Mouse (Mus musculus) forebrain, embryonic 13.5 days (tissue): ENCODE results near the gene Gm4858. TPM values are rescaled to one million over a fixed set of nuclear protein-coding genes. Genes with fewer than 3 reads are reported as not detected.
"Not testable (repeated sequence)": the region's sequence is repeated elsewhere in the genome, so short reads cannot be mapped to it uniquely, and the experiment has no call there.

Source experiments
- ATAC-seq: fragments of 200-750 bp; cut with Nextera tagmentation; 2 replicates; pipeline ENCODE4 v1.8.0; 2017
- H3K27ac ChIP-seq: fragments of 300-500 bp; sonication (generic); 2 replicates; pipeline ENCODE4 v1.5.1; 2015; ENCODE audit warnings: inconsistent platforms, mild to moderate bottlenecking, moderate library complexity
- H3K27me3 ChIP-seq: fragments of 300-500 bp; sonication (generic); 2 replicates; pipeline ENCODE4 v1.6.1; 2015; ENCODE audit warnings: mild to moderate bottlenecking, inconsistent platforms
- H3K36me3 ChIP-seq: fragments of 300-500 bp; sonication (generic); 2 replicates; pipeline ENCODE4 v1.6.1; 2015; ENCODE audit warnings: mild to moderate bottlenecking, inconsistent platforms; ENCODE audit not compliant: poor library complexity, severe bottlenecking
- H3K4me1 ChIP-seq: fragments of 300-500 bp; sonication (generic); 2 replicates; pipeline ENCODE4 v1.6.1; 2015; ENCODE audit warnings: inconsistent platforms
- H3K4me2 ChIP-seq: fragments of 300-500 bp; sonication (generic); 2 replicates; pipeline ENCODE4 v1.6.1; 2015; ENCODE audit warnings: inconsistent platforms, mild to moderate bottlenecking, moderate library complexity
- H3K4me3 ChIP-seq: fragments of 300-500 bp; sonication (generic); 2 replicates; pipeline ENCODE4 v1.5.1; 2015; ENCODE audit warnings: mild to moderate bottlenecking, inconsistent platforms
- H3K9ac ChIP-seq: fragments of 300-500 bp; sonication (generic); 2 replicates; pipeline ENCODE4 v1.6.1; 2015; ENCODE audit warnings: mild to moderate bottlenecking, inconsistent platforms
- H3K9me3 ChIP-seq: fragments of 300-500 bp; sonication (generic); replicated peaks from 2 replicates; pipeline ENCODE4 v1.6.1; 2016; ENCODE audit warnings: inconsistent platforms
- WGBS: fragments of 180-500 bp; shearing (Covaris S2); methylation state at CpG from one replicate; pipeline ENCODE4 v1.1.7; 2015; 5-methylcytosine and 5-hydroxymethylcytosine counted together
- polyA plus RNA-seq: library from polyadenylated mRNA; unstranded; fragments of >200 nt; fragmentation: Nextera tagmentation; extraction: Ambion mirVana; gene quantifications from 2 replicates; pipeline ENCODE4 v1.2.1, GENCODE M21; 2015

Gm4858 gene
- polyA plus RNA-seq, result not detected in 2 replicates

DNA sequence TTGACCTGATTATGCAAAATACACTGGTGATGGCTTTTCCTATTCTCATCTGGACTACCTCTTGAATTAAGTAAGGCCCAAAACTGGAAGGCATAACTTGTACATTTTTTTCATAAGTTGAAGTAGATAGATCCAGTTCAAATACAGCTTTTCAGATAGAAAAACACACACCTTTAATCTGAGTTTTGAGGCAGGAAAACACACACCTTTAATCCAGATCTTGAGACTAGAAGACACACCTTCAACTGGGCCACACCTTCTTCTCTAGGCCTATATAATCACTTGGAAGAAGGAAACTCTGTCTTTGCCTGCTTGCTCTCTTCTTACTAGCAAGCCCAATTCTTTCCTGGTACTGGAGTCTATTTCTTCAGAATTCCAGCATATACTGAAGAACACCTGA, at the start of gene Gm4858:
Gene Gm4858 (plus strand): TSS at position 301 of the 400 bp plus-strand sequence.
- not testable (repeated sequence) for ATAC-seq, H3K27me3 ChIP-seq, H3K4me2 ChIP-seq, H3K9me3 ChIP-seq, H3K27ac ChIP-seq, H3K9ac ChIP-seq, H3K36me3 ChIP-seq, H3K4me3 ChIP-seq, H3K4me1 ChIP-seq

DNA sequence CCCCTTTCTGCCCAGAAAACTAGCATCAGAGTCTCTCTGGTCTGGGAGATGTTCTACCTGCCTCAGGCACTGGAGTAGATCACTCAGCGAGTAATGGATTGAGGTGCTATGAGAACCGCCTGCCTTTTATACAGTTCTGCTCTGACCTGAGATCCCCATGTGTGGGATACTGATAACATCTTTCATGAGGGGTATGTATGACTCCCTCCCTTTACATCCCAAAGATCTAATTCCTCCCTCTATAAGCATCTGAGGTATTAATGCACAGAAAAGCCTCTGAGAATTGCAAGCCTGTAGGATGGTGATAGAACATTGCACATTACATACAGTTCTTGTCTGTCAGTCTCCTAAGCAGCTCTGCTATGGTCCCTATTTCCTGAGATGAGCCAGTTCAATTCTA, 49.7 kb upstream of the Gm4858 start, which contains the start of gene Lce1m:
Gene Lce1m (minus strand): TSS at position 101 of the 400 bp plus-strand sequence.
- Histone ChIP-seq H3K4me3 (no peak within 1 kb of the TSS), H3K36me3 (no peaks in the 10 kb centered on the region), H3K9ac (no peak within 1 kb of the TSS), H3K27me3 (no peaks in the 10 kb centered on the region), H3K9me3 (no peaks in the 10 kb centered on the region), H3K4me2 (no peak within 1 kb of the TSS), H3K27ac (no peak within 1 kb of the TSS), H3K4me1 (peaks cover 2% of the 10 kb centered on the region; the same call in 1 of the 2 replicates)
- WGBS, result 96% methylated on average over 2 of the region's 2 CpGs
- ATAC-seq, result no peak

DNA sequence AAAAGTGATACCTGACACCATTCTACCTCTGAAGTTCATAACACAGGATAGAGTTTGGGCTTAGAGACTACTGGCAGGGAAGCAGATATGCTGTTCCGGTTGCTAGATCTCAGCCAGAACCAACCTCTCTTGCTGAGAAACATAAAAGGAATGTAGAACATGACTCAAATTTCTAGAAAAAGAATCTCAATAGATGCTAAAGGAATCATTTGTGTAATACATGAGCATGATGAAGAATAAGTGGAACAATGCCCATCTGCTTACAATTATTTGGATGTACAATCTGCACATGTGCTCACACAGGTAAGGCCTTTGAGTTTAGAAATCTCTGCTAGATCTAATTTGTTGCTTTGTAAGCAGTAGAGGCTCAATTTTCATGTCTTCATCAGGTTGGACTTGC, 47.5 kb upstream of the Gm4858 start:
- H3K27ac ChIP-seq, result no peak overlapping the region
- ATAC-seq, result no peak
- no peak overlapping the region for H3K4me3 ChIP-seq
- no peaks in the 10 kb centered on the region for H3K36me3 ChIP-seq
- no peaks in the 10 kb centered on the region for H3K27me3 ChIP-seq
- H3K4me2 ChIP-seq, result no peak overlapping the region
- no peak overlapping the region for H3K9ac ChIP-seq
- no peaks in the 10 kb centered on the region for H3K9me3 ChIP-seq
- H3K4me1 ChIP-seq, result no peaks in the 10 kb centered on the region
- 98% methylated on average over 1 of the region's 1 CpGs for WGBS

DNA sequence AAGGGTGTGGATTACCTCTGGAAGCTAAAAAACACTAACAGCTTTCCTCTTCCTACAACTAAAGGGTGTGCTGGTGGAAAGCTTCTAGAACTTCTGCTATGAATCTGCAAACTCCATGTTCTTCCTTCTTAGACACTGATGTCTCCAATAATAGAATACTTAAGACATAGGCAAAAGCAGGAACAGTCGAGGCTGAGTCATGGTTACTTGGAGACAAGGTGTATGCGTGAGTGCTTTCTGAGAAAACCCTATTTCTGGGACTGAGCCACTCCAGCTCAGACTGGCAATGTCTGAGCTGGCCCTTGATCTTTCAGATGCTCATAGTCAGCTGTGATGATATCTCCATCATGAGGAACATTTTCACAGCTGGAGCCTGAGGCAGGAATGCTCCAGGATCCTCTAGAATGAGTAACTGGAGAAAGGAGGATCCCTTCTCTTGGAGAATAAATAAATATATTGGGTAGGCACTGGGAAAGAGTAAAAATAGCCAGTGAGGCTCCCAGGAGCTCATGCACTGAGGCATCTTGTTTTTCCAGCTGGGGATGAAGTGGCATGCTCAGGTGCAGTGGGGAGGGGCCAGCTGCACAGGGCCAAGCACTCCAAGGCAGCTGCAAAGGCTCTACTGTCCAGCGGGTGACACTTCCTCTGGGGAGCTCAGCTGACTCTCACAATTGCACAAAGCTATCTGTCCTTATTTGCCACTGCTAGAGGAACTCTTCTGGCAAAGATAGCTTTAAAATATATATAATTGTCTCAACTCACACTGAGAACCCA, 45.0 kb upstream of the Gm4858 start:
- WGBS, result 84% methylated on average over 3 of the region's 3 CpGs
- no peak for ATAC-seq

DNA sequence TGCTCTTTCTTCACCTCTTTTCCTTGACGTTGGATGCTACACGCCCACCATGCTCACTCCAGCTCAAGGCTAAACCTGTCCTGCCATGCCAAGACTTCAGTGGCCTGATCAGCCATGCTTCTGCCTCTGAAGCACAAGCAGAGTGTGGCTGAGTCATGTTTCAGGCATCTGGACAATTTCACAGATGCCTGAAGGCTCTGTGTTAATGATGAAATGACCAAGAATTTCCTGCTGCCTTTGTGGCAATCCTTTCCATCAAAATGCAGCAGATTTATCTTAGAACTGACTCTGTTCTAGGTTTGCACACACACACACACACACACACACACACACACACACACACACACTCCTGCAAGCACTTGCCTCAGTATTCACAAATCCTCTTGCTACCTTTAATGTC, 43.1 kb upstream of the Gm4858 start:
- Histone ChIP-seq H3K36me3 (no peaks in the 10 kb centered on the region), H3K9ac (no peak overlapping the region), H3K27me3 (no peaks in the 10 kb centered on the region), H3K4me3 (no peak overlapping the region), H3K27ac (no peak overlapping the region), H3K4me1 (no peaks in the 10 kb centered on the region), H3K4me2 (no peak overlapping the region), H3K9me3 (no peaks in the 10 kb centered on the region)
- WGBS, result 85% methylated on average over 2 of the region's 2 CpGs
- no peak for ATAC-seq

More for the DNA sequence above, 45.0 kb upstream of the Gm4858 start:
- Histone ChIP-seq H3K4me1 (no peaks in the 10 kb centered on the region), H3K4me3 (no peak overlapping the region), H3K4me2 (no peak overlapping the region), H3K9me3 (no peaks in the 10 kb centered on the region), H3K27ac (no peak overlapping the region), H3K9ac (no peak overlapping the region), H3K36me3 (no peaks in the 10 kb centered on the region), H3K27me3 (no peaks in the 10 kb centered on the region)

DNA sequence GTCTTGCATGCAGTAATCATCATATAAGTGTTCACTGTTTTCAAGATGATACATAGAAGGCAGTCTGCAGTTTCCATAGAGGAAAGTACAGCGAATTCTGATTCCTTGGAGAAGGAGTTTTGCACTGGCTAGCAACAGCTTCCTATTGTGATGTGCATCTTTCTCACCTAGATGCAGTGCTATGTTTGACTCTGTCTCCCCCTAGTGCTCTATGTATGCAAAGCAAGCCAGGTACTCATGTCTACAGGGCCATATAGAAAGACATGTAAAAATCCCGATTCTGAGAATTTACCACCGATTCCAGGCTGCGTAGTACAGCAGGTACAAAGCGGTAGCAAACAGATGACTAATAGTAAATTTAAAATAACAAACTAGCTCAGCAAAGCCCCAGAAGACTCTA, 37.2 kb upstream of the Gm4858 start:
- WGBS, result 54% methylated on average over 5 of the region's 5 CpGs
- H3K4me2 ChIP-seq, result no peak overlapping the region
- H3K4me3 ChIP-seq, result no peak overlapping the region
- no peaks in the 10 kb centered on the region for H3K27me3 ChIP-seq
- no peaks in the 10 kb centered on the region for H3K36me3 ChIP-seq
- H3K27ac ChIP-seq, result no peak overlapping the region
- no peaks in the 10 kb centered on the region for H3K4me1 ChIP-seq
- ATAC-seq, result peak; percentile 92
- no peak overlapping the region for H3K9ac ChIP-seq
- no peaks in the 10 kb centered on the region for H3K9me3 ChIP-seq

DNA sequence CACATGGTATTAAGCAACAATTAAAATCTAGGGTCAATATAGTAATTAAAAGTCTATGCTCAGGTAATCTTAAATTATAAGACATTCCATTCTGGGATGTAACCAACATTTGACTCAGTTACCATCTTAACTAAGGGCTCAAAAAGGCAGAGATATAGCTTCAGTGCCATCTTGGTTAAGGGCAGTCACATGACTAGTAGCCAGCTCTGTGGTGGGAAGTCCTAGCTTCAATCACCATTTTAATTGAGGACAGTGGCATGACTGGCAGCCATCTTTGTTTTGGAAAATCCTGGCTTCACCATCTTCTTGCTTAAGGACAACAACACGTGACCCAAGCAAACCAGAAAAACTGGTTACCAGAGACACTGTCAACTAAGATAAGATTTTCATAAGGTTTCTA, 18.4 kb upstream of the Gm4858 start:
- no peak overlapping the region for H3K27ac ChIP-seq
- no peak overlapping the region for H3K9ac ChIP-seq
- H3K27me3 ChIP-seq, result no peaks in the 10 kb centered on the region
- H3K4me1 ChIP-seq, result no peaks in the 10 kb centered on the region
- no peak for ATAC-seq
- no peaks in the 10 kb centered on the region for H3K9me3 ChIP-seq
- 84% methylated on average over 1 of the region's 1 CpGs for WGBS
- no peaks in the 10 kb centered on the region for H3K36me3 ChIP-seq
- H3K4me2 ChIP-seq, result no peak overlapping the region
- no peak overlapping the region for H3K4me3 ChIP-seq

DNA sequence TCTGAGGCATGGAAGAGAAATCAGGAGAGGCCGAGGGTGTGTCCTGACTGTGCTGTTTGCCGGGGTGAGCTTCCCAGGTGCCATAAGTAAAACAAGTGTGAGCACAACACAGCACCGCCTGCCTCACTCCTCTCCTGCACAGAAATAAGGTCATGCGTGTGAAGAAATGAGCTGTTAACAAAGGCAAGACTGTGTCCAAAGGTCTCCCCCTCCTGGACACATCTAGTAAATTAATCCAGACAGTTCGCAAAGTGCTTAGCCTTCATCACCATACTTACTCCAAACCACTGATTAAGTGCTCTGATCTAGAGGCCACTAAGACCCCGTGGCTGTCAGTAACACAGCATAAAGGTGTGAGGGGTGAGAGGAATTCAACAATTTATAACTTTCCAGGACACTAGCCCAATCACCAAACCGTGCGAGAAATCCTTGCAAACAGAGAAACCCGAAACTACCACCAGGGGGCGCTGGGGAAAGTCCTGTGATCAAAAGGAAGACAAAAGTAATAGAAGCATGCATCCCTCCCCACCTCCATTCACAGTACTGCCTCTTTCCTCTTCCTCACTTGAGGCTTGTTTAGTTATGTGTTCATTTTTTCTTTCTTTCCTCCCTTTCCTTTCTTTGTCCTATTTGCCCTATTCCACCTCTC, 15.7 kb upstream of the Gm4858 start:
- no peaks in the 10 kb centered on the region for H3K27me3 ChIP-seq
- no peak overlapping the region for H3K9ac ChIP-seq
- H3K9me3 ChIP-seq, result no peaks in the 10 kb centered on the region
- H3K4me1 ChIP-seq, result no peaks in the 10 kb centered on the region
- no peak overlapping the region for H3K27ac ChIP-seq
- ATAC-seq, result no peak
- H3K4me3 ChIP-seq, result no peak overlapping the region
- no peaks in the 10 kb centered on the region for H3K36me3 ChIP-seq
- WGBS, result 59% methylated on average over 10 of the region's 10 CpGs
- H3K4me2 ChIP-seq, result no peak overlapping the region

DNA sequence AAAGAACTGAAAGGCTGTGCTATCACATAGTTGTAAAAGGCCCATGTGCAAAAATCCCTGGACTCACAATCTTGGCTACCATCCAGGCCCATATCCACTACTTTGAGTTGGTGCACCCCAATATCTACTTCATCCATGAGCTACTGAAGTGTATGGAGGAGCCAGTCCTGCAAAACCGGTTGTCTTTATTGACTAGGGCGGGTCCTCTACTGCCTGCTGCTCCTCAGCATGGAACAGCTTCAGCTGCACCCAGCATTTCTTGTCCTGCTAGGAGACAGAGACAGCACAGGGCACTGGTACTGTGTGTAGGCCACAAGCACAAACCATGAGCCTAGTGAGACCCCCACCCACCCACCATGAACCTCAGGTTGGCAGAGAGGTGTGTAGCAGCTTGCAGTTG, 18.0 kb downstream of the Gm4858 start:
- no peaks in the 10 kb centered on the region for H3K9me3 ChIP-seq
- 76% methylated on average over 2 of the region's 2 CpGs for WGBS
- no peaks in the 10 kb centered on the region for H3K36me3 ChIP-seq
- ATAC-seq, result no peak
- no peaks in the 10 kb centered on the region for H3K27me3 ChIP-seq
- no peak overlapping the region for H3K4me3 ChIP-seq
- no peaks in the 10 kb centered on the region for H3K4me1 ChIP-seq
- no peak overlapping the region for H3K4me2 ChIP-seq
- H3K9ac ChIP-seq, result no peak overlapping the region
- no peak overlapping the region for H3K27ac ChIP-seq

DNA sequence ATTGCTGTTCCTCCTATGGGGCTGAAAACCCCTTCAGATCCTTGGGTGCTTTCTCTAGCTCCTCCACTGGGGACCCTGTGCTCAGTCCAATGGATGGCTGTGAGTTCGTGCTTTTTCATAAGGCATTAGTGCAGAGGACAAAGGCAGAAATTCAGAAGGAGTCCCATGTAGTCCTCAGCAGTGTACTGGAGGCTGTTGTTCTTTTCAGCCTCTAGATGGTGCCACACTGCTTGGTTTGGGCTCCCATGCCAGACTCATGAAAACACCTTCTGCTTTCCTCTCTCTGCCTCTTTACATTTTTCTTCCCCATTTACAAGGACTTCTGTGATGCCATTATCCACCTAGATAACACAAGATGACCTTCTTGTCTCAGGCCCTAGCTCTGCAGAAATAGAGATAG, 25.0 kb downstream of the Gm4858 start:
- ATAC-seq, result 0 out of 2 replicates have a peak, but pooled peaks have one; percentile 53

DNA sequence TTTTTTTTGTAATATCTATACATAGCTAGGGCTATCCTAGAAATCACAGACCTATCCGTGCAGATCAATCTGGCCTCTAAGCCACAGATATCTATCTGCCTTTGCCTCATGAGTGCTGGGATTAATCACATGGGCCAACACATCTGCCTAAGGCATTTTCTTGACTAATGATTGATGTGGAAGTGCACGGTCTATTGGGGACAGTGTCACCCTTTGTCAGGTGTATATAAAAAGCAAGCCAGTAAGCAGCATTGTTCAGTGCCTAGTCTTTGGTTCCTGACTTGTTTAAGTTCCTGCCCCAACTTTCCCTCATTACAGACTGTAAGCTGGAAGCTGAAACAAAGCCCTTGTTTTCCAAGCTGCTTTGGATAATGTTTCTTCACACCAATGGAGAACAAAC, 27.8 kb downstream of the Gm4858 start:
- no peaks in the 10 kb centered on the region for H3K9me3 ChIP-seq
- ATAC-seq, result no peak
- no peaks in the 10 kb centered on the region for H3K4me1 ChIP-seq
- no peak overlapping the region for H3K4me2 ChIP-seq
- H3K4me3 ChIP-seq, result no peak overlapping the region
- no peak overlapping the region for H3K9ac ChIP-seq
- H3K27me3 ChIP-seq, result no peaks in the 10 kb centered on the region
- H3K36me3 ChIP-seq, result no peaks in the 10 kb centered on the region
- WGBS, result 81% methylated on average over 2 of the region's 2 CpGs
- H3K27ac ChIP-seq, result no peak overlapping the region

More for the DNA sequence above, 25.0 kb downstream of the Gm4858 start:
- WGBS, result 38% methylated on average over 1 of the region's 1 CpGs
- H3K9ac ChIP-seq, H3K9me3 ChIP-seq, H3K4me1 ChIP-seq, H3K4me3 ChIP-seq, H3K27ac ChIP-seq, H3K4me2 ChIP-seq, H3K27me3 ChIP-seq, H3K36me3 ChIP-seq: not testable (repeated sequence)

DNA sequence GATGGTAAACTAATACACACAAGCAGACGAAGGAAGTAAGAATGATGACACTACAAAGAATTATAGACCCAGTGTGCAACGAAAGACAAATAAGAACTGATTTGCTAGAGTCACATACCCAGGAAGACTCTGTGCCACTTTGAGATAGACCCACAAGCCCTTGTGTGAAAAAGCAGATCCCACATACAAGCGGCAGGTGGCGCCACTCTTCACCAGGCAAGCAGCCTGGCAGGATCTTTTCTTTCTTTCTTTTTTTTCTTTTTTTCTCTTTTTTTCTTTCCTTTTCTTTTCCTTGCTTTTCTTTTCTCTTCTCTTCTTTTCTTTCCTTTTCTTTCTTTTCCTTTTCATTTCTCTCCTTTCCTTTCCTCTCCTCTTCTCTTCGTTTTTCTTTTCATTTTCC, 43.0 kb downstream of the Gm4858 start:
- H3K4me3 ChIP-seq, result no peak overlapping the region
- no peaks in the 10 kb centered on the region for H3K4me1 ChIP-seq
- H3K27me3 ChIP-seq, result no peaks in the 10 kb centered on the region
- WGBS, result 52% methylated on average over 5 of the region's 5 CpGs
- ATAC-seq, result no peak
- H3K9ac ChIP-seq, result no peak overlapping the region
- H3K9me3 ChIP-seq, result no peaks in the 10 kb centered on the region
- no peaks in the 10 kb centered on the region for H3K36me3 ChIP-seq
- H3K27ac ChIP-seq, result no peak overlapping the region
- no peak overlapping the region for H3K4me2 ChIP-seq
